Mouse (Mus musculus) CH12.LX (cell line): ENCODE measurements around the gene Atp8b3. TPM values are rescaled to one million over a fixed set of nuclear protein-coding genes. Genes with fewer than 3 reads are reported as not detected.
A peak's percentile ranks its signal among the peaks of the same experiment; 100 is the strongest.

Source experiments
- DNase-seq: peaks from one replicate; pipeline ENCODE4 v3.0.0-alpha.2; 2013; ENCODE audit errors: extremely low read depth
- H3K27ac ChIP-seq: 2 replicates; pipeline ENCODE4 v1.5.1; 2012; ENCODE audit warnings: low read depth, mild to moderate bottlenecking, control low read depth, moderate library complexity; ENCODE audit not compliant: insufficient read depth
- H3K27me3 ChIP-seq: replicated peaks from 2 replicates; pipeline ENCODE3; 2012; ENCODE audit warnings: inconsistent platforms
- H3K36me3 ChIP-seq, 2 experiments: replicated peaks in 1 of 2; 2 replicates each; pipeline versions ENCODE3 to v1.6.1; 2012; ENCODE audit warnings: inconsistent platforms in 1 of 2, low read length in 1 of 2, mild to moderate bottlenecking in 1 of 2, mixed read lengths in 1 of 2, moderate library complexity in 1 of 2; ENCODE audit not compliant: control insufficient read depth in 1 of 2, insufficient read depth in 1 of 2
- H3K4me1 ChIP-seq, 2 experiments: 2 replicates each; pipeline ENCODE4 v1.6.1; 2012; ENCODE audit warnings: inconsistent platforms in 1 of 2, moderate library complexity in 1 of 2; ENCODE audit not compliant: insufficient read depth in 2 of 2, control insufficient read depth in 1 of 2
- H3K4me2 ChIP-seq: 2 replicates; pipeline ENCODE4 v1.6.1; 2012; ENCODE audit warnings: low read depth, mild to moderate bottlenecking, control low read depth; ENCODE audit not compliant: poor library complexity, insufficient read depth, severe bottlenecking
- H3K4me3 ChIP-seq, 3 experiments: fragments of 150-350 bp in 1 of 3; sonication (generic) in 1 of 3; replicated peaks in 1 of 3; 2 replicates each; pipeline versions ENCODE3 to v1.5.1; 2011 to 2012; ENCODE audit warnings: low read depth in 2 of 3, low read length in 2 of 3, mild to moderate bottlenecking in 2 of 3, moderate library complexity in 2 of 3, control low read depth in 1 of 3, improper control_type of control experiment in 1 of 3, inconsistent platforms in 1 of 3, mixed read lengths in 1 of 3; ENCODE audit not compliant: poor library complexity in 1 of 3
- H3K79me2 ChIP-seq: replicated peaks from 2 replicates; pipeline ENCODE4 v1.6.1; 2012; ENCODE audit warnings: mild to moderate bottlenecking, moderate library complexity; ENCODE audit not compliant: control insufficient read depth, poor library complexity, insufficient read depth, severe bottlenecking; ENCODE audit errors: extremely low read depth
- H3K9ac ChIP-seq: 2 replicates; pipeline ENCODE4 v1.6.1; 2012; ENCODE audit warnings: low read depth, mild to moderate bottlenecking, control low read depth, moderate library complexity; ENCODE audit not compliant: insufficient read depth
- H3K9me3 ChIP-seq: replicated peaks from 2 replicates; pipeline ENCODE3; 2012; ENCODE audit warnings: low read length, inconsistent platforms, mixed read lengths
- BHLHE40 ChIP-seq: IDR thresholded peaks from 2 replicates; pipeline ENCODE4 v1.6.1; 2011; ENCODE audit warnings: mild to moderate bottlenecking, low read depth, low read length, improper control_type of control experiment
- CTCF ChIP-seq, 2 experiments: IDR thresholded peaks in 1 of 2; conservative IDR thresholded peaks in 1 of 2; 2 replicates each; pipeline ENCODE4 v1.5.1; 2011 to 2012; ENCODE audit warnings: low read depth in 2 of 2, low read length in 2 of 2, improper control_type of control experiment in 1 of 2, inconsistent platforms in 1 of 2, mild to moderate bottlenecking in 1 of 2, moderate library complexity in 1 of 2
- ETS1 ChIP-seq: conservative IDR thresholded peaks from 2 replicates; pipeline ENCODE4 v1.6.1; 2012; ENCODE audit warnings: low read depth, mild to moderate bottlenecking, inconsistent platforms, low read length, improper control_type of control experiment, moderate library complexity
- GABPA ChIP-seq: IDR thresholded peaks from 2 replicates; pipeline ENCODE4 v1.6.1; 2012; ENCODE audit warnings: low read depth, low read length, improper control_type of control experiment, inconsistent platforms; ENCODE audit not compliant: insufficient replicate concordance
- JUN ChIP-seq: IDR thresholded peaks from 2 replicates; pipeline ENCODE4 v1.6.1; 2011; ENCODE audit warnings: low read depth, mild to moderate bottlenecking, low read length, improper control_type of control experiment, moderate library complexity; ENCODE audit not compliant: insufficient read depth
- JUND ChIP-seq: conservative IDR thresholded peaks from 2 replicates; pipeline ENCODE4 v1.6.1; 2011; ENCODE audit warnings: low read depth, low read length, improper control_type of control experiment
- KAT2A ChIP-seq: IDR thresholded peaks from 2 replicates; pipeline ENCODE4 v1.6.1; 2012; ENCODE audit warnings: low read length, improper control_type of control experiment, inconsistent platforms; ENCODE audit not compliant: insufficient replicate concordance
- MAZ ChIP-seq: IDR thresholded peaks from 2 replicates; pipeline ENCODE4 v1.6.1; 2012; ENCODE audit warnings: low read depth, mild to moderate bottlenecking, inconsistent platforms, low read length, improper control_type of control experiment, moderate library complexity
- MEF2A ChIP-seq: IDR thresholded peaks from 2 replicates; pipeline ENCODE4 v1.6.1; 2014; ENCODE audit warnings: low read depth, mild to moderate bottlenecking, inconsistent platforms, low read length, improper control_type of control experiment, borderline replicate concordance
- MXI1 ChIP-seq: IDR thresholded peaks from 2 replicates; pipeline ENCODE4 v1.6.1; 2011; ENCODE audit warnings: mild to moderate bottlenecking, low read depth, low read length, improper control_type of control experiment
- NELFE ChIP-seq: IDR thresholded peaks from 2 replicates; pipeline ENCODE4 v1.6.1; 2011; ENCODE audit warnings: low read depth, low read length, improper control_type of control experiment
- POLR2A ChIP-seq: IDR thresholded peaks from 2 replicates; pipeline ENCODE4 v1.6.1; 2011; ENCODE audit warnings: low read depth, mild to moderate bottlenecking, improper control_type of control experiment, low read length
- RAD21 ChIP-seq: IDR thresholded peaks from 2 replicates; pipeline ENCODE4 v1.6.1; 2011; ENCODE audit warnings: low read depth, mild to moderate bottlenecking, low read length, improper control_type of control experiment, moderate library complexity
- SIN3A ChIP-seq: IDR thresholded peaks from 2 replicates; pipeline ENCODE4 v1.6.1; 2012; ENCODE audit warnings: low read length, improper control_type of control experiment, inconsistent platforms
- SMC3 ChIP-seq: IDR thresholded peaks from 2 replicates; pipeline ENCODE4 v1.6.1; 2011; ENCODE audit warnings: low read depth, low read length, improper control_type of control experiment
- TCF12 ChIP-seq: IDR thresholded peaks from 2 replicates; pipeline ENCODE4 v1.6.1; 2014; ENCODE audit warnings: low read depth, mild to moderate bottlenecking, inconsistent platforms, low read length, improper control_type of control experiment
- UBTF ChIP-seq: IDR thresholded peaks from 2 replicates; pipeline ENCODE4 v1.6.1; 2012; ENCODE audit warnings: low read depth, mild to moderate bottlenecking, inconsistent platforms, low read length, improper control_type of control experiment, moderate library complexity
- USF2 ChIP-seq: conservative IDR thresholded peaks from 2 replicates; pipeline ENCODE4 v1.6.1; 2011; ENCODE audit warnings: low read depth, low read length, improper control_type of control experiment
- ZKSCAN1 ChIP-seq: IDR thresholded peaks from 2 replicates; pipeline ENCODE4 v1.6.1; 2012; ENCODE audit warnings: low read depth, inconsistent platforms, low read length, improper control_type of control experiment, borderline replicate concordance
- ZMIZ1 ChIP-seq: IDR thresholded peaks from 2 replicates; pipeline ENCODE4 v1.6.1; 2012; ENCODE audit warnings: low read depth, mild to moderate bottlenecking, inconsistent platforms, low read length, improper control_type of control experiment
- dilution Hi-C: fragments of 300-500 bp; cut with MboI; formaldehyde crosslinking; loops from 2 replicates; pipeline ENCODE4 v1.14.3; 2020; ENCODE audit warnings: low sequenced_read_pairs; ENCODE audit not compliant: extremely low pct_unique_long_range_greater_than_20kb, extremely low pct_ligation_motif_present
- in situ Hi-C: fragments of 300-500 bp; cut with MboI; formaldehyde crosslinking; loops from 3 replicates; pipeline ENCODE4 v1.14.3; 2019; ENCODE audit warnings: low sequenced_read_pairs, low pct_ligation_motif_present, low pct_unique_long_range_greater_than_20kb, mixed read lengths
- polyA plus RNA-seq: library from polyadenylated mRNA; unstranded; fragments of >175 nt; gene quantifications from 2 replicates; pipeline ENCODE4 v1.2.1, GENCODE M21; 2012; ENCODE audit warnings: low read depth; ENCODE audit not compliant: insufficient read length
- total RNA-seq, 2 experiments: library from RNA; depleted of rRNA; stranded (reverse); fragments of 300-350 nt in 1 of 2; fragments of >200 nt in 1 of 2; gene quantifications; 2 replicates each; pipeline ENCODE4 v1.2.3; 2012 to 2014

The Atp8b3 gene
- total and polyA plus RNA-seq, 3 experiments = 0.08 to 0.27 (median 0.21) TPM

GRCm38 (mm10) chr10:80557346-80557965 is 18.5 kb upstream of the Atp8b3 start:
- no peak overlapping the region for H3K27ac ChIP-seq
- TF ChIP-seq ZKSCAN1 (no peak), BHLHE40 (no peak), SMC3 (peak; percentile 43), RAD21 (peak; percentile 57), USF2 (no peak), MEF2A (no peak), JUN (no peak), SIN3A (no peak), TCF12 (no peak), UBTF (no peak), CTCF (conservative IDR thresholded peaks at IDR 0.05 in 1 of 2, IDR thresholded peaks at IDR 0.05 in 1 of 2; ENCODE audit: low read depth in 2 of 2, low read length in 2 of 2) (peak; percentile 35 to 75; a peak in 3 of 4 replicates)
- dilution Hi-C loops (no loop called here), in situ Hi-C loops (no loop called here)
- H3K36me3 ChIP-seq = peaks cover 0 to 59% of the 10 kb centered on the region in 2 experiments
- no peak overlapping the region for H3K4me2 ChIP-seq
- no peaks in the 10 kb centered on the region for H3K9me3 ChIP-seq
- H3K4me1 ChIP-seq = peaks cover 17 to 40% of the 10 kb centered on the region in 2 experiments
- H3K9ac ChIP-seq = no peak overlapping the region
- peaks cover 59% of the 10 kb centered on the region for H3K79me2 ChIP-seq
- H3K27me3 ChIP-seq = no peaks in the 10 kb centered on the region
- DNase-seq = no peak
- H3K4me3 ChIP-seq = no peak overlapping the region

DNA sequence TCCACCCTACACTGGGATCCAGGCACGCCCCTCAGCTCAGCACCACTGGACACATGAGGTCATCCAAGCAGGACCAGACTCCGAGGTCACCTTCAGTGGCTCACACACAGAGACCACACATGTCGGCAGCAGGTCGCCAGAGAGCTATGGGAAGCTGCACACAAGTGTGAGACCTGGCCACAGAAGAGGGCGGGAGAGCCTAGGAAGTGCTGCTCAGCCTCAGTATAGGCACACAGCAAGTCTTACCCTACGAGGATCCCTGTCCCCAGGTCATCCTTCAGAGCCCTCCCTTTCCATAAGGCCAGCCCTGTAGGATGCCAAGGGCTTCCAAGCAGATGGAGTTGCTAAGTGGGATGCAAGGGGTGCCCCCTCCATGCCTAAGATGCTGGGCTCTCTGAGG is 15.1 kb upstream of the Atp8b3 start:
- Histone ChIP-seq H3K4me2 (no peak overlapping the region), H3K36me3 (peaks cover 19 to 83% of the 10 kb centered on the region in 2 experiments), H3K9me3 (no peaks in the 10 kb centered on the region)
- TF ChIP-seq MXI1 = no peak
- TF ChIP-seq JUND = no peak
- no peak for TF ChIP-seq NELFE
- no peak for TF ChIP-seq ZMIZ1
- TF ChIP-seq ETS1 = no peak
- no peak for TF ChIP-seq GABPA
- TF ChIP-seq POLR2A = no peak
- no peak for TF ChIP-seq KAT2A
- TF ChIP-seq MAZ = no peak
- TF ChIP-seq, all 38 proteins: peak for 0
- H3K4me1 ChIP-seq = peaks cover 10 to 27% of the 10 kb centered on the region in 2 experiments
- no peak overlapping the region for H3K27ac ChIP-seq
- in situ Hi-C loops (loop anchor here (5.0 kb wide), 1 partner anchor 107 kb away; no protein-coding TSS in a partner anchor), dilution Hi-C loops (no loop called here)
- DNase-seq = no peak
- no peaks in the 10 kb centered on the region for H3K27me3 ChIP-seq
- H3K4me3 ChIP-seq = no peak overlapping the region
- no peak overlapping the region for H3K9ac ChIP-seq
- peaks cover 44% of the 10 kb centered on the region for H3K79me2 ChIP-seq
